12 mouse cellular contexts compared by ENCODE assay signal in the genomic region with DNA sequence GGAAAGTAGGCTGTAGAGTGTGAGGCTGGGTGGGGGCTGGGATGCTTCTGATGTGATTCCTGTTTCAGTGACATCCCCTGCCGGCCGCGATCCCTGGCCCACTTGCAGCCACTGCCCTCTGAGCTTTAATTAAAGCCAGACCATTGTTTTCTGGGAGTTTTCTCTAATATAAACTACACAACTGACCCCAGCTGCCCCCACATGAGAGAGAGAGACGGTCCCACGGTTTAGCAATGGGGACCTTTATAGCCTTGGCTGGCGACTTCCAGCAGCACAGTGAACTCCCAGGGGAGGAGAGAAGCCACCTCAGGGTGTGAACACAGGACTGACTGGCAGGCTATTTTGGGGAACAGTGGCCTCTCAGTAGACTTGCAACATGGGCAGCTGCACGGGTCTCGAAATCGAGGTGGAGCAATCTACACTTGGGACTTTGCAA.
DNase-seq lines count a peak whose midpoint lies in the region; ATAC-seq and TF ChIP-seq lines count a peak whose summit lies in the region.
"Had no signal": no experiment of that assay in that cellular context is flagged by ENCODE, and none has a peak within 500 bp of the region (broad histone marks: within the 10 kb centered on the region; RNA-seq: fewer than 3 reads in every experiment).

No protein-coding gene starts in this region.

- no peak for TF ChIP-seq CTCF in heart, postnatal 0 days (IDR thresholded peaks at IDR 0.05; ENCODE audit: low read depth)
- no peak for TF ChIP-seq CTCF in left cerebral cortex, adult 2 months (IDR thresholded peaks at IDR 0.05)

- H3K4me2 ChIP-seq in heart, postnatal 0 days (ENCODE audit: low read depth, low read length): 0 out of 2 replicates have a peak overlapping the region, but pooled peaks have one; percentile 6

- no peaks in the 10 kb centered on the region for H3K9me3 ChIP-seq in heart, embryonic 10.5 days
- no peaks in the 10 kb centered on the region for H3K9me3 ChIP-seq in heart, postnatal 0 days (replicated peaks; ENCODE audit: control insufficient read depth, low read length)

- H3K27ac ChIP-seq in heart, embryonic 10.5 days: peak overlapping the region; percentile 79
- H3K27ac ChIP-seq in heart, postnatal 0 days (ENCODE audit: low read depth): peak overlapping the region; percentile 11; the same call in 1 of the 2 replicates
- no peak overlapping the region for H3K27ac ChIP-seq in left cerebral cortex, adult 2 months
- H3K27ac ChIP-seq: hindbrain, postnatal 0 days; liver, embryonic 14.5 days had no signal

- peak overlapping the region; percentile 17; the same call in 1 of the 2 replicates for H3K4me3 ChIP-seq in heart, embryonic 10.5 days
- H3K4me3 ChIP-seq in heart, postnatal 0 days (ENCODE audit: low read depth, low read length): no peak overlapping the region
- no peak overlapping the region for H3K4me3 ChIP-seq in left cerebral cortex, adult 2 months

- no peak for TF ChIP-seq EP300 in heart, postnatal 0 days (IDR thresholded peaks at IDR 0.05; ENCODE audit: low read depth)

- peak; percentile 51; the same call in 1 of the 2 replicates for ATAC-seq in heart, postnatal 0 days (ENCODE audit: insufficient read depth, low read depth)
- ATAC-seq: forebrain, postnatal 0 days; hindbrain, postnatal 0 days had no signal

- 31% methylated on average over 9 of the region's 9 CpGs for WGBS in heart, embryonic 10.5 days
- WGBS in heart, postnatal 0 days: 25% methylated on average over 9 of the region's 9 CpGs

- H3K27me3 ChIP-seq in heart, embryonic 10.5 days (ENCODE audit: insufficient read depth, poor library complexity, severe bottlenecking): no peaks in the 10 kb centered on the region
- no peaks in the 10 kb centered on the region for H3K27me3 ChIP-seq in heart, postnatal 0 days (ENCODE audit: control insufficient read depth, insufficient read depth, low read length)

- no peak overlapping the region for H3K9ac ChIP-seq in heart, postnatal 0 days (replicated peaks; ENCODE audit: low read depth, low read length)
- H3K9ac ChIP-seq: forebrain, postnatal 0 days; liver, embryonic 14.5 days had no signal

- no peaks in the 10 kb centered on the region for H3K36me3 ChIP-seq in heart, embryonic 10.5 days
- H3K36me3 ChIP-seq in heart, postnatal 0 days (replicated peaks; ENCODE audit: control insufficient read depth, insufficient read depth, low read length): no peaks in the 10 kb centered on the region

- DNase-seq in heart, embryonic 10.5 days (ENCODE audit: low spot score): no peak
- DNase-seq in heart, adult 8-10 months (ENCODE audit: low spot score): no peak
- peak; percentile 32 to 63 for DNase-seq in spleen, postnatal 4 days (ENCODE audit: low spot score in 2 of 2)
- no peak for DNase-seq in spleen, postnatal 14 days (ENCODE audit: low spot score in 2 of 2)
- DNase-seq in heart, postnatal 0 days (ENCODE audit: low spot score): no peak
- DNase-seq in gastrocnemius, postnatal 25 days: no peak
- no peak for DNase-seq in left cerebral cortex, adult 2 months (ENCODE audit: extremely low spot score in 1 of 2, low spot score in 2 of 2)
- DNase-seq: cerebellum, postnatal 14 days; forebrain, postnatal 0 days; layer of hippocampus, adult 9-11 months had no signal

- H3K4me1 ChIP-seq in heart, embryonic 10.5 days: peaks cover 34% of the 10 kb centered on the region
- H3K4me1 ChIP-seq in heart, postnatal 0 days (ENCODE audit: control insufficient read depth, insufficient read depth): peaks cover 11% of the 10 kb centered on the region

- intact Hi-C loops in left cerebral cortex, adult 2 months (cut with DNase I): no loop called here

Comparison
In these comparisons a context has a peak if more than half of its experiments do, and no peak if none do; other contexts are left out.
1. DNase-seq: peak in spleen, postnatal 4 days (2 of 2); none in heart, embryonic 10.5 days (single experiment), heart, adult 8-10 months (single experiment), spleen, postnatal 14 days (0 of 2), heart, postnatal 0 days (single experiment), gastrocnemius, postnatal 25 days (single experiment) and left cerebral cortex, adult 2 months (0 of 2).